Mouse (Mus musculus) MEL (cell line): Measurements from ENCODE around the gene Rad54l2. TPM values are rescaled to one million over a fixed set of nuclear protein-coding genes. Genes with fewer than 3 reads are reported as not detected.

Source experiments
- DNase-seq: peaks from one replicate; pipeline ENCODE4 v3.0.0; 2011; ENCODE audit warnings: low read depth, low spot score
- H3K27ac ChIP-seq: 2 replicates; pipeline ENCODE4 v1.5.1; 2012; ENCODE audit warnings: low read depth, mild to moderate bottlenecking, control low read depth, low read length, moderate library complexity; ENCODE audit not compliant: control insufficient read depth
- H3K27me3 ChIP-seq, 2 experiments: fragments of 150-350 bp in 1 of 2; sonication (generic) in 1 of 2; 2 replicates each; pipeline ENCODE4 v1.6.1; 2012; ENCODE audit warnings: low read length in 2 of 2, mild to moderate bottlenecking in 2 of 2, improper control_type of control experiment in 1 of 2, moderate library complexity in 1 of 2; ENCODE audit not compliant: insufficient read depth in 2 of 2, control insufficient read depth in 1 of 2
- H3K36me3 ChIP-seq, 2 experiments: 2 replicates each; pipeline ENCODE4 v1.6.1; 2012 to 2014; ENCODE audit warnings: low read length in 2 of 2, improper control_type of control experiment in 1 of 2, inconsistent platforms in 1 of 2, mild to moderate bottlenecking in 1 of 2; ENCODE audit not compliant: insufficient read depth in 2 of 2, control insufficient read depth in 1 of 2
- H3K4me1 ChIP-seq, 2 experiments: fragments of 150-350 bp in 1 of 2; sonication (generic) in 1 of 2; 2 replicates each; pipeline ENCODE4 v1.6.1; 2012; ENCODE audit warnings: low read length in 2 of 2, improper control_type of control experiment in 1 of 2, mild to moderate bottlenecking in 1 of 2; ENCODE audit not compliant: insufficient read depth in 2 of 2, control insufficient read depth in 1 of 2
- H3K4me3 ChIP-seq, 2 experiments: fragments of 150-350 bp in 1 of 2; sonication (generic) in 1 of 2; 2 replicates each; pipeline ENCODE4 v1.5.1; 2012; ENCODE audit warnings: low read depth in 2 of 2, low read length in 2 of 2, mild to moderate bottlenecking in 2 of 2, moderate library complexity in 2 of 2, control low read depth in 1 of 2, improper control_type of control experiment in 1 of 2; ENCODE audit not compliant: control insufficient read depth in 1 of 2, insufficient read depth in 1 of 2
- H3K79me2 ChIP-seq: 2 replicates; pipeline ENCODE4 v1.6.1; 2012; ENCODE audit warnings: mild to moderate bottlenecking, low read length, moderate library complexity; ENCODE audit not compliant: control insufficient read depth, poor library complexity, insufficient read depth
- H3K9ac ChIP-seq: 2 replicates; pipeline ENCODE4 v1.6.1; 2012; ENCODE audit warnings: low read depth, mild to moderate bottlenecking, control low read depth, low read length, moderate library complexity; ENCODE audit not compliant: control insufficient read depth, poor library complexity, severe bottlenecking
- H3K9me3 ChIP-seq: fragments of 150-350 bp; sonication (generic); replicated peaks from 2 replicates; pipeline ENCODE4 v1.6.1; 2012; ENCODE audit warnings: mild to moderate bottlenecking, low read length, improper control_type of control experiment, moderate library complexity; ENCODE audit not compliant: insufficient read depth
- BHLHE40 ChIP-seq: IDR thresholded peaks from 2 replicates; pipeline ENCODE4 v1.6.1; 2012; ENCODE audit warnings: low read depth, mild to moderate bottlenecking, inconsistent platforms, low read length, improper control_type of control experiment, borderline replicate concordance
- CHD1 ChIP-seq: IDR thresholded peaks from 2 replicates; pipeline ENCODE4 v1.6.1; 2012; ENCODE audit warnings: low read depth, mild to moderate bottlenecking, inconsistent platforms, low read length, improper control_type of control experiment
- CHD2 ChIP-seq: IDR thresholded peaks from 2 replicates; pipeline ENCODE4 v1.6.1; 2011; ENCODE audit warnings: low read length, improper control_type of control experiment
- EP300 ChIP-seq, 2 experiments: IDR thresholded peaks; 2 replicates each; pipeline ENCODE4 v1.6.1; 2011; ENCODE audit warnings: improper control_type of control experiment in 2 of 2, low read length in 2 of 2, low read depth in 1 of 2, mild to moderate bottlenecking in 1 of 2
- ETS1 ChIP-seq: IDR thresholded peaks from 2 replicates; pipeline ENCODE4 v1.6.1; 2012; ENCODE audit warnings: low read depth, mild to moderate bottlenecking, inconsistent platforms, low read length, improper control_type of control experiment, moderate library complexity
- HCFC1 ChIP-seq: IDR thresholded peaks from 2 replicates; pipeline ENCODE4 v1.6.1; 2012; ENCODE audit warnings: low read depth, mild to moderate bottlenecking, inconsistent platforms, low read length, improper control_type of control experiment, moderate library complexity
- KAT2A ChIP-seq: conservative IDR thresholded peaks from 2 replicates; pipeline ENCODE4 v1.6.1; 2012; ENCODE audit warnings: low read depth, low read length, improper control_type of control experiment, inconsistent platforms
- MAX ChIP-seq: IDR thresholded peaks from 2 replicates; pipeline ENCODE4 v1.6.1; 2011; ENCODE audit warnings: low read length, improper control_type of control experiment
- MXI1 ChIP-seq: IDR thresholded peaks from 2 replicates; pipeline ENCODE4 v1.6.1; 2011; ENCODE audit warnings: mild to moderate bottlenecking, low read depth, low read length, improper control_type of control experiment
- MYB ChIP-seq: IDR thresholded peaks from 2 replicates; pipeline ENCODE4 v1.6.1; 2011; ENCODE audit warnings: mild to moderate bottlenecking, low read depth, low read length, improper control_type of control experiment
- MYC ChIP-seq: IDR thresholded peaks from 2 replicates; pipeline ENCODE4 v1.6.1; 2011; ENCODE audit warnings: low read depth, mild to moderate bottlenecking, low read length, improper control_type of control experiment, moderate library complexity
- NELFE ChIP-seq: IDR thresholded peaks from 2 replicates; pipeline ENCODE4 v1.6.1; 2011; ENCODE audit warnings: low read depth, low read length, improper control_type of control experiment
- NRF1 ChIP-seq: IDR thresholded peaks from 2 replicates; pipeline ENCODE4 v1.6.1; 2014; ENCODE audit warnings: low read depth, mild to moderate bottlenecking, inconsistent platforms, low read length, improper control_type of control experiment, moderate library complexity; ENCODE audit not compliant: poor library complexity, insufficient read depth, severe bottlenecking
- POLR2A ChIP-seq, 2 experiments: IDR thresholded peaks; 2 replicates each; pipeline ENCODE4 v1.6.1; 2011 to 2012; ENCODE audit warnings: low read length in 2 of 2, mild to moderate bottlenecking in 2 of 2, control low read depth in 1 of 2, improper control_type of control experiment in 1 of 2, low read depth in 1 of 2, moderate library complexity in 1 of 2; ENCODE audit not compliant: control insufficient read depth in 1 of 2, insufficient read depth in 1 of 2, poor library complexity in 1 of 2
- POLR2AphosphoS5 ChIP-seq: IDR thresholded peaks from 2 replicates; pipeline ENCODE4 v1.6.1; 2012; ENCODE audit warnings: low read depth, borderline replicate concordance, mild to moderate bottlenecking, inconsistent platforms, low read length, moderate library complexity, mixed read lengths
- RAD21 ChIP-seq: IDR thresholded peaks from 2 replicates; pipeline ENCODE4 v1.6.1; 2011; ENCODE audit warnings: mild to moderate bottlenecking, low read depth, low read length, improper control_type of control experiment
- RCOR1 ChIP-seq: IDR thresholded peaks from 2 replicates; pipeline ENCODE4 v1.6.1; 2012; ENCODE audit warnings: low read depth, mild to moderate bottlenecking, inconsistent platforms, low read length, improper control_type of control experiment
- SIN3A ChIP-seq: IDR thresholded peaks from 2 replicates; pipeline ENCODE4 v1.6.1; 2012; ENCODE audit warnings: low read length, improper control_type of control experiment, inconsistent platforms
- TAL1 ChIP-seq: IDR thresholded peaks from 2 replicates; pipeline ENCODE4 v1.6.1; 2012; ENCODE audit warnings: mild to moderate bottlenecking, inconsistent platforms, low read length, moderate library complexity, mixed read lengths
- TBP ChIP-seq: IDR thresholded peaks from 2 replicates; pipeline ENCODE4 v1.8.0; 2011; ENCODE audit warnings: low read depth, low read length, improper control_type of control experiment
- TCF12 ChIP-seq: IDR thresholded peaks from 2 replicates; pipeline ENCODE4 v1.6.1; 2014; ENCODE audit warnings: low read depth, mild to moderate bottlenecking, inconsistent platforms, low read length, improper control_type of control experiment, moderate library complexity
- USF1 ChIP-seq: IDR thresholded peaks from 2 replicates; pipeline ENCODE4 v1.6.1; 2014; ENCODE audit warnings: low read depth, mild to moderate bottlenecking, inconsistent platforms, low read length, improper control_type of control experiment, moderate library complexity
- ZC3H11A ChIP-seq: IDR thresholded peaks from 2 replicates; pipeline ENCODE4 v1.6.1; 2012; ENCODE audit warnings: low read depth, mild to moderate bottlenecking, inconsistent platforms, low read length, improper control_type of control experiment
- ZKSCAN1 ChIP-seq: IDR thresholded peaks from 2 replicates; pipeline ENCODE4 v1.6.1; 2012; ENCODE audit warnings: low read depth, mild to moderate bottlenecking, inconsistent platforms, low read length, improper control_type of control experiment, moderate library complexity
- ZNF384 ChIP-seq: IDR thresholded peaks from 2 replicates; pipeline ENCODE4 v1.6.1; 2012; ENCODE audit warnings: low read depth, mild to moderate bottlenecking, inconsistent platforms, low read length, improper control_type of control experiment
- polyA plus RNA-seq, 2 experiments: library from polyadenylated mRNA; stranded (reverse) in 1 of 2; unstranded in 1 of 2; fragments of >175 nt in 1 of 2; fragments of >200 nt in 1 of 2; gene quantifications; 2 replicates each; pipeline versions ENCODE4 v1.2.1 to v1.2.4; 2012; ENCODE audit warnings: low replicate concordance in 2 of 2, low read depth in 1 of 2; ENCODE audit not compliant: insufficient read length in 2 of 2, insufficient read depth in 1 of 2, missing spikeins in 1 of 2
- total RNA-seq: library from RNA; depleted of rRNA; stranded (reverse); fragments of 300-350 nt; gene quantifications from 2 replicates; pipeline ENCODE4 v1.2.3, GENCODE M21; 2012

The Rad54l2 gene
- total and polyA plus RNA-seq, 3 experiments, result 11.9 to 27.2 (median 15.5) TPM

DNA sequence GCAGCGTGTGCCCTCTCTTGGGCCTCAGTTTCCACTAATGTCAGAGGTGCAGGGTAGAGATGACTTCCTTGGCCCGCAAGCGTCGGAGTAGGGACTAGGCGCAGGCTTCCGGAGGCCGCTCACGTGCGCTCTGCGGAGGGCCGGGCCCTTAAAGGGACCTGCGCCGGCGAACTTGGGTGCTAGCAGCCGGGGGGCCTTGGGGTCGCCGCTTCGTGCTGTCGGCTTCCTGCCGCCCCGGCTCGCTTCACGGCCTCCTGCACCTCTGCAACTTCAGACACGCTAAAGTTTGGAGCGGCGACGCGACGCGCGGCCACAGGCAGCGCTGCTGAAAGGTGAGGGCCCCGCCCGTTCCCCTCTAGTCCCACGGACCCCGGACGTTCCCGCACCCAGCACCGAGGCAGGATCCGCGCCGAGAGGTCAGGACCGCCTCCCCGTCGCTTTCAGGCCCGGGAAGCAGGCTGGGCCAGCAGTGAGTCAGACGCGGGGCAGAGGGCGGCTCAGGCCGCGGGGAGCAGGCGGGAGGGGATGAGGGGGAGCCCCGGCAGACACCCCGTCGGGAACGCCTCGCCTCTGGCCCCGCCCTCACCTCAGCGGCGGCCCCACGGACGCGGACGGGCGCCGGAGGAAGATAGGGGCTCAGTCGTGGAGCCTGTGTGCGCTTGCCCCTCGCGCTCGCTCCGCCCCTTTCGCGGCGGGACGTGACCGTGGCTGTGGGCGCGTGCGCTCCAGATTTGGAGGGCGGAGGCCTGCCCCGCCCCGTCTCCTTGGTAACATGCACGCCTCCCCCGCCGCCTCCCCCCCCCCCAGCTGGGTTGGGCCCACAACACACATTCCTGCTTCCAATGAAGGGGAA is 103.5 kb downstream of the Rad54l2 start, which contains the start of gene Tex264 (continued):
- TF ChIP-seq USF1, result peak; percentile 83
- no peak for TF ChIP-seq MYB
- no peak; the same call in 1 of the 2 replicates for TF ChIP-seq NELFE
- no peak for TF ChIP-seq ZNF384
- no peak for TF ChIP-seq TCF12
- TF ChIP-seq POLR2AphosphoS5, result no peak
- no peak for TF ChIP-seq ETS1
- peak; percentile 36; the same call in 1 of the 2 replicates for TF ChIP-seq HCFC1
- peak; percentile 39 to 43; a peak in 2 of 4 replicates for TF ChIP-seq POLR2A (IDR thresholded peaks at IDR 0.05; ENCODE audit: control insufficient read depth in 1 of 2, insufficient read depth in 1 of 2, low read depth in 1 of 2, low read length in 2 of 2, poor library complexity in 1 of 2)
- peak; percentile 66; the same call in 1 of the 2 replicates for TF ChIP-seq SIN3A
- TF ChIP-seq CHD1, result no peak
- TF ChIP-seq NRF1, result peak; percentile 66

DNA sequence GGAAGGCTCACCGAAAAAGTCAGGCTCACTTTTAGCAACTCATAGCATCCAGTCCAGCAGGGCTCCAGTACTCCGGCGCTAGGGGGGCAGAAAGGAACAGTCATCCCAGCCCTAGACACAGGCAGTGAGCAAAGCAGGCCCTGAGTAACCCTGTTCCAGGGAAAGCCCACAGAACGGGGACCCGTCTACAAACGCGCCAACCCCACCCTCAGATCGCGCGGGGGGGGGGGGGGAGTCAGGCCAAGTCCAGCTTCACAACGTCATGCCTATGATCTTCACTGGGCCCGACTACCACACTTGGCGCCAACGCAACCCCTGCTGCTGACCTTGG is 104.1 kb downstream of the Rad54l2 start:
- Histone ChIP-seq H3K9ac (peak overlapping the region; percentile 82), H3K4me3 (peak overlapping the region; percentile 78 to 88), H3K27ac (peak overlapping the region; percentile 69), H3K36me3 (peaks cover 0 to 5% of the 10 kb centered on the region in 2 experiments; a peak in 2 of 4 replicates), H3K9me3 (no peaks in the 10 kb centered on the region), H3K27me3 (no peaks in the 10 kb centered on the region), H3K79me2 (peaks cover 3% of the 10 kb centered on the region; the same call in 1 of the 2 replicates), H3K4me1 (peaks cover 0 to 5% of the 10 kb centered on the region in 2 experiments; a peak in 2 of 4 replicates)
- TF ChIP-seq MXI1 (peak; percentile 31; the same call in 1 of the 2 replicates), SIN3A (0 out of 2 replicates have a peak, but pooled peaks have one; percentile 58), TBP (no peak), NELFE (peak; percentile 39; the same call in 1 of the 2 replicates)
- no peak for DNase-seq

DNA sequence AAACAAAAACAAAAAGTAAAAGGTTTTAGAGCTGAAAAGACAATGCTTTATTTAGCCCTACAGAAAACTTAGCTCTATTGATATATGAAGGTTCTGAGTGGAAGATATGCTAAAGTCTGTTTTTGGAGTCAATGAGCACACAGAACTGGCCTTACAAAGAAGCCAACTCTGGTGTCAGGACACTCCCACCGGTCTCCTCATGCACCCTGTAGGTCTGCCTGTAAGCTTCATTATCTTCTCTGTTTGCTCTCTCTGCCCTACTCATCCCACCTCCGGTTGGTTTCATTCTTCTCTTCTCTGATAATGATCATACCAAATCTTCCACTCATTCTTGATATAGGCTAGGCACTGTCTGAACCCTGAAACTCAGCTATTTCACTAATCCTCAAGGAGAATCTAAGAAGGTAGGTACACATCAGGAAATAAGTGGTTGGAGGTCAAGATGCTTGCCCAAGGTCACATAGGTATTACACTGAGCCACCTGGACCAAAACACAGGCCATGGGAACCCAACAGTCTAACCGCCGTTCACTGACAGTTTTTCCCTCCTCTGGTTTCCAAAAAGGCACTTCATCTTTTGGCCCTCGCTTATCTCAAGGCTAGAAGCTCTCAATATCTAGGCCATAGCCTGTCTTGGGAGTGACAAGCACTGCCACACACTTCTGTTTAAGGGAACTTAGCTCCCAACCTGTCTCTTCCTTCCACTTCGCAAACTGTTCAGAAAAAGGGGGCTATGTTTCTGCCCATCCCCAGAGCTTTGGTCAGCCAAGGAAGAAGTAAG is 104.7 kb downstream of the Rad54l2 start:
- Histone ChIP-seq H3K9me3 (no peaks in the 10 kb centered on the region), H3K9ac (peak overlapping the region; percentile 82), H3K27me3 (no peaks in the 10 kb centered on the region), H3K4me1 (peaks cover 0 to 5% of the 10 kb centered on the region in 2 experiments; a peak in 2 of 4 replicates), H3K79me2 (peaks cover 3% of the 10 kb centered on the region; the same call in 1 of the 2 replicates), H3K36me3 (peaks cover 0 to 5% of the 10 kb centered on the region in 2 experiments; a peak in 2 of 4 replicates), H3K4me3 (peak overlapping the region; percentile 78 to 88), H3K27ac (peak overlapping the region; percentile 69)
- peak; percentile 78 for DNase-seq
- TF ChIP-seq CHD1 (no peak), BHLHE40 (no peak; the same call in 1 of the 2 replicates), MAX (no peak), SIN3A (peak; percentile 67), TAL1 (no peak), MYC (0 out of 2 replicates have a peak, but pooled peaks have one; percentile 49), ZKSCAN1 (no peak), ETS1 (0 out of 2 replicates have a peak, but pooled peaks have one; percentile 39), EP300 (IDR thresholded peaks at IDR 0.05; ENCODE audit: low read depth in 1 of 2, low read length in 2 of 2) (peak; percentile 13 to 51; a peak in 3 of 4 replicates), TCF12 (no peak; the same call in 1 of the 2 replicates), RCOR1 (no peak), USF1 (no peak), RAD21 (no peak), ZC3H11A (no peak), CHD2 (no peak), KAT2A (no peak), NELFE (no peak)
